Mouse (Mus musculus): Measurements from ENCODE around the gene Prkd3.

- TF ChIP-seq CTCF (IDR thresholded peaks at IDR 0.05; ENCODE audit: borderline replicate concordance, extremely low read depth, insufficient read depth, insufficient read length), result no peak
- TF ChIP-seq POLR2A (IDR thresholded peaks at IDR 0.05; ENCODE audit: borderline replicate concordance, extremely low read depth, insufficient read depth, insufficient read length, poor library complexity, severe bottlenecking), result no peak
Observed at GRCm38 (mm10) chr17:78999745-79000270, 20.8 kb downstream of the Prkd3 start.

Measured in brain, embryonic 14.5 days (tissue).